Mouse (Mus musculus): ENCODE measurements around the gene Abhd14a. TPM values are rescaled to one million over a fixed set of nuclear protein-coding genes. Genes with fewer than 3 reads are reported as not detected.

Gene Abhd14a
- polyA plus RNA-seq, 2 experiments, result 14.3 to 16.4 TPM

DNA sequence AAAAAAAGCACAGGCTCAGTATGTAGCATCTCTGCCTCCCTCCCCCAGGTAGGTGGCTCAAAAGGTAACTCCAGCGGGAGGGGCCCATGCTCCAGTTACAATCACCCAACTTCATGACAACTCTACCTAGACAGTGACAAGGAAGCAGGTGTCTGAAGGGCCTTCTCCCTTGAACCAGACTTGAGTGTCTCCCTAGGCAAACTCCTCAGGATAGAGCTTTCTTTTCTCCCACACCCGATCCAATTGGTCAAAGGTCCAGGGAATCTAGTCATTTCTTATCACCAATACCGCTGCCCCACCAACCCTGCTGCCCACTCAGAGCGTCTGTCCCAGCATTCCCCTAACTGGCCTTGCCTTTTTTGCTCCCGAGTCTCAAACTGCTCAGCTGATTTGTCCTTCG, 19.2 kb upstream of the Abhd14a start:
- no peaks in the 10 kb centered on the region for H3K4me1 ChIP-seq (replicated peaks; ENCODE audit: control insufficient read depth in 2 of 2, insufficient read depth in 2 of 2, low read length in 1 of 2)
- no peak for DNase-seq (ENCODE audit: low read depth in 3 of 3, low spot score in 3 of 3)
- H3K4me3 ChIP-seq (ENCODE audit: insufficient read depth in 1 of 2, low read depth in 2 of 2, low read length in 2 of 2), result no peak overlapping the region
- H3K27ac ChIP-seq, result no peak overlapping the region
- no peak overlapping the region for H3K9ac ChIP-seq (replicated peaks)
- no peaks in the 10 kb centered on the region for H3K36me3 ChIP-seq (replicated peaks; ENCODE audit: control insufficient read depth, insufficient read depth, low read depth)
- H3K9me3 ChIP-seq (ENCODE audit: control insufficient read depth, low read length), result no peaks in the 10 kb centered on the region
- no peak for TF ChIP-seq EP300 (IDR thresholded peaks at IDR 0.05; ENCODE audit: low read depth)
- TF ChIP-seq CTCF (IDR thresholded peaks at IDR 0.05; ENCODE audit: low read depth), result no peak
- ATAC-seq (ENCODE audit: insufficient read depth), result no peak
- no peak overlapping the region for H3K4me2 ChIP-seq (ENCODE audit: low read depth)
- WGBS (ENCODE audit: insufficient replicate concordance), result 58% methylated on average over 6 of the region's 6 CpGs
- H3K27me3 ChIP-seq (ENCODE audit: control insufficient read depth, insufficient read depth, low read length), result peaks cover 20% of the 10 kb centered on the region

DNA sequence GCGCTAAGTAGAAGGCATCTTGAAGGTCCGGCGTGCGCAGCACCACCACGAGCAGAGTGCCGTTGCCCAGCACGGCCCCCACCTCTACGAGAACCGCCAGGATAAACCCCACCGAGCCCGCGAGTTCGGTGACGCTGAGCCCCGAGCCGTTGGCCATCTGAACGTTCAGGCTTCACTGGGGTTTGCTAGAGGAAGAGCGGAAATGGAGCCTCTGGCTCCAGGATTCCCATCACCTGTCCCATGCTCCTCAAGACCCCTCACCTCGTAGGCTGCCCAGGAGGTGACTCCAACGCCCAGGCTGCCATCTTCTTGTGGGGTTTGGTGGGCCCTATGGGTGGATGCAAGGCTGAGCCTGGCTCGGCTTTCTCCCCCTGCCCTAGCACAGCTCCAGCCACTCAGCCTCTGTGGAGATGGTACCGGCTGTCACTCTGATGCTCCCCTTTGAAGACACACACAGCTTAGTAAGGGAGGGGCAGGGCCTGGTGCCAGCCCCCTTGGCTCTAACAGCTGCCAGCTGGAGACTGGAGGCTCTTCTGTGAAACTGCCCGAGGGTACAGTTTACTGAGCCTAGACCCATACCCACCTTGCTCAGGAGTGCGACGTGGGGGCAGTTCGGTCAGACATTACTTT, 18.2 kb upstream of the Abhd14a start, which contains the start of gene Gpr62:
Gene Gpr62 (minus strand): TSS at position 368 of the 630 bp plus-strand sequence.
- Histone ChIP-seq H3K9ac (replicated peaks) (no peak within 1 kb of the TSS), H3K9me3 (ENCODE audit: control insufficient read depth, low read length) (no peaks in the 10 kb centered on the region), H3K4me2 (ENCODE audit: low read depth) (peak within 1 kb of the TSS; percentile 66), H3K36me3 (replicated peaks; ENCODE audit: control insufficient read depth, insufficient read depth, low read depth) (no peaks in the 10 kb centered on the region), H3K4me3 (ENCODE audit: insufficient read depth in 1 of 2, low read depth in 2 of 2, low read length in 2 of 2) (peak within 1 kb of the TSS; percentile 19 to 48; a peak in 3 of 4 replicates), H3K4me1 (replicated peaks; ENCODE audit: control insufficient read depth in 2 of 2, insufficient read depth in 2 of 2, low read length in 1 of 2) (no peaks in the 10 kb centered on the region), H3K27me3 (ENCODE audit: control insufficient read depth, insufficient read depth, low read length) (peaks cover 20% of the 10 kb centered on the region), H3K27ac (no peak within 1 kb of the TSS)
- no peak for ATAC-seq (ENCODE audit: insufficient read depth)
- TF ChIP-seq EP300 (IDR thresholded peaks at IDR 0.05; ENCODE audit: low read depth) (no peak), CTCF (IDR thresholded peaks at IDR 0.05; ENCODE audit: low read depth) (no peak)
- DNase-seq (ENCODE audit: low read depth in 3 of 3, low spot score in 3 of 3), result no peak
- 26% methylated on average over 26 of the region's 26 CpGs for WGBS (ENCODE audit: insufficient replicate concordance)

DNA sequence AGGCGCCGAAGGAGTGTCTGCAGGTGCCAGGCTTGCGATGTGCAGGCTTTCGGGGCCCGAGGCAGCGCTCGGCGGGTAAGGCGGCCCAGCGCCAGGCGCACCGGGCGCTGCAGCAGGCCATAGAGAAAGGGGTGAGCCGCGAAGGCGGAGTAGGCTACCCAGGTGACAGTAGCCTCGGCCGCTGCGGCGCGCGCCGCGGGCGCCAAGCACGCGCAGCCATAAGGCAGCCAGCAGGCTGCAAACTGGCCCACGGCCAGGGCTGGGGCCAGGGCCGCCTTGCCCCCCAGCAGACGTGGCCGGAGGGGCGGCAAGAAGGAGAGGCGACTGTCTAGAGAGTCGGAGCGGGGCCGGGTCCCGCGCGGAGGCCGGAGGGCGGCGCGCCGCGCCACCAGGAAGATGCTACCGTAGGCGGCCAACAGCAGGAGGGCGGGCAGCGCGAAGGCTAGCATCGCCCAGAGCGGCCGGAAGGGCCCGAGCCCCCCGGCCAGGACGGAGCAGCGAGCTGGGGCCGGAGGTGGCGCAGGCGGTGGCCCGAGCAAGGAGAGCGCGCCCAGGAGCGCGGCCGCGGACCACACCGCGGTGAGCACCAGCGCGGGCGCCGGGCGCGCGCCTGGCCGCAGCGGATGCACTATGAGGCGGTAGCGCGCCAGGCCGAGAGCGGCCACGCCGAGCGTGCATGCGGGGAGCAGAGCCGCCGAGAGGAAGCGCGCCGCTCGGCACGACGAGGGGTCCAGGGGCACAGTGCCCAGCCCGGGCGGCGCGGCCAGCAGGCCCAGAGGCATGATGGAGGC, 17.5 kb upstream of the Abhd14a start:
- Histone ChIP-seq H3K9ac (replicated peaks) (no peak overlapping the region), H3K4me3 (ENCODE audit: insufficient read depth in 1 of 2, low read depth in 2 of 2, low read length in 2 of 2) (peak overlapping the region; percentile 19 to 48; a peak in 3 of 4 replicates), H3K4me1 (replicated peaks; ENCODE audit: control insufficient read depth in 2 of 2, insufficient read depth in 2 of 2, low read length in 1 of 2) (no peaks in the 10 kb centered on the region), H3K9me3 (ENCODE audit: control insufficient read depth, low read length) (no peaks in the 10 kb centered on the region), H3K4me2 (ENCODE audit: low read depth) (peak overlapping the region; percentile 66), H3K36me3 (replicated peaks; ENCODE audit: control insufficient read depth, insufficient read depth, low read depth) (no peaks in the 10 kb centered on the region), H3K27ac (no peak overlapping the region), H3K27me3 (ENCODE audit: control insufficient read depth, insufficient read depth, low read length) (peaks cover 20% of the 10 kb centered on the region)
- ATAC-seq (ENCODE audit: insufficient read depth) (peak; percentile 34; the same call in 1 of the 2 replicates), DNase-seq (ENCODE audit: low read depth in 3 of 3, low spot score in 3 of 3) (no peak)
- TF ChIP-seq CTCF (IDR thresholded peaks at IDR 0.05; ENCODE audit: low read depth) (no peak), EP300 (IDR thresholded peaks at IDR 0.05; ENCODE audit: low read depth) (no peak)
- 3% methylated on average over 98 of the region's 99 CpGs for WGBS (ENCODE audit: insufficient replicate concordance)

DNA sequence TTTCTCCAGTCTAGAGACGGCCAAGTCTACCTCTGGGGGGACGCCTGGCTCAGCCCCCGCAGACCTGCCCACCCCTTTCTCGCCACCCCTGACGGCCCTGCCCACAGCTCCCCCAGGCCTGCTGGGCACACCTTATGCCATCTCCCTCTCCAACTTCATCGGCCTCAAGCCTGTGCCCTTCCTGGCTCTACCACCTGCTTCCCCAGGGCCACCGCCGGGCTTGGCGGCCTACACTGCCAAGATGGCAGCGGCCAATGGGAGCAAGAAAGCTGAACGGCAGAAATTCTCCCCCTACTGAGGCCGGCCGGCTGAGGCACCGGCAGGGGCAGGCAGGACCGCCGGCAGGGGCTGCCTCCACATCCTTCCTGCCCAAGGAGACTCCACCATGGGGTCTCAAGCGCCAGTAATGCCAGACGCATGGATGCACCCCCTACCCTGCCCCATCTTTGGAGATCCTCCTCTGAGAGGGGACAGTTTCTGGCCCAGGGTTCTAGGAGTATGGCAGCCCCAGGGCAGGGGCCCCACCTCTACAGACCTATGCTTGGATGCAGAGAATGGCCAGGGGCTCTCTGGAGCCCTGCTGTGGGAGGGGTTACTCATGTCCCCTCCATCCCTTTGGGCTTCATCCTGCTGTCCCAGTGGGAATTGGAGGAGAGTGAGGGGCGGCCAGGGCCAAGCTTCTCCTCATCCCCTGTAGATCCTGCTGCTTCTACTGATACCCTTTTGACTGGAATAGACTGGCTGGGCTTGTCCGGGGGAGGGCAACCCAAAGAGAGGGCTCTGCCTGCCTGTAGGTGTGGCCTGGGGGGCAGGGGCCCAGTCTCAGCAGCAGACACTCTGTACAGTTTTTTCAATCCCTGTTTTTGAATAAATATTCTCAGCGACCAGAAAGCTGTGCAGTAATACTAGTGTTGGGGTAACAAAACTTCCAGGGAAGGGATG, 15.9 kb upstream of the Abhd14a start:
- Histone ChIP-seq H3K4me3 (ENCODE audit: insufficient read depth in 1 of 2, low read depth in 2 of 2, low read length in 2 of 2) (no peak overlapping the region), H3K27ac (no peak overlapping the region), H3K27me3 (ENCODE audit: control insufficient read depth, insufficient read depth, low read length) (peaks cover 20% of the 10 kb centered on the region), H3K9ac (replicated peaks) (no peak overlapping the region), H3K9me3 (ENCODE audit: control insufficient read depth, low read length) (no peaks in the 10 kb centered on the region), H3K4me2 (ENCODE audit: low read depth) (no peak overlapping the region), H3K36me3 (replicated peaks; ENCODE audit: control insufficient read depth, insufficient read depth, low read depth) (no peaks in the 10 kb centered on the region), H3K4me1 (replicated peaks; ENCODE audit: control insufficient read depth in 2 of 2, insufficient read depth in 2 of 2, low read length in 1 of 2) (no peaks in the 10 kb centered on the region)
- 77% methylated on average over 21 of the region's 21 CpGs for WGBS (ENCODE audit: insufficient replicate concordance)
- ATAC-seq (ENCODE audit: insufficient read depth), result no peak
- TF ChIP-seq CTCF (IDR thresholded peaks at IDR 0.05; ENCODE audit: low read depth) (no peak), EP300 (IDR thresholded peaks at IDR 0.05; ENCODE audit: low read depth) (no peak)
- DNase-seq (ENCODE audit: low read depth in 3 of 3, low spot score in 3 of 3), result no peak
